Mouse (Mus musculus): ENCODE measurements around the gene Ppp1r12a. TPM values are rescaled to one million over a fixed set of nuclear protein-coding genes. Genes with fewer than 3 reads are reported as not detected.

Ppp1r12a gene
- total RNA-seq, 2 experiments from 2014 or later, result 20.3 to 20.9 TPM

GRCm38 (mm10) chr10:108156128-108156527 lies 5.9 kb upstream of the Ppp1r12a start:
- no peak for DNase-seq
- intact Hi-C loops (cut with DNase I), result no loop called here

DNA sequence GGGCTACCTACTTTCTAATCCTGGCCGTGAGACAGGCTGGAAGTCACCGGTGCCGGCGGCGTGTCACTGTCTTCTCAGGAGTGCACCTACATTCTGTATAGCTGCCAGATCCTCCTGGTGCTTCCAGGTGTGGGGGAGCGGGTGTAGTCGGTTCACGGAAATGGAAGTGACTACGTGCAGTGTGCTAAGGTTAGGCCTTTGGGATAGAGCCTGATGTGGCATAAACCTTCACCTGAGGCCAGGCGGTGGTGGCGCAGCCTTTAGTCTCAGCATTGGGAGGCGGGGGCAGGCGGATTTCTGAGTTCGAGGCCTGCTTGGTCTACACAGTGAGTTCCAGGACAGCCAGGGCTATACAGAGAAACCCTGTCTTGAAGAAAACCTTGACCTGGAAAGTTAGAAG lies 3.0 kb upstream of the Ppp1r12a start:
- intact Hi-C loops (cut with DNase I), result no loop called here
- DNase-seq, result no peak

GRCm38 (mm10) chr10:108162297-108163020 lies 466 bp downstream of the Ppp1r12a start:
- intact Hi-C loops (cut with DNase I), result no loop called here
- DNase-seq, result peak; percentile 19 to 57

DNA sequence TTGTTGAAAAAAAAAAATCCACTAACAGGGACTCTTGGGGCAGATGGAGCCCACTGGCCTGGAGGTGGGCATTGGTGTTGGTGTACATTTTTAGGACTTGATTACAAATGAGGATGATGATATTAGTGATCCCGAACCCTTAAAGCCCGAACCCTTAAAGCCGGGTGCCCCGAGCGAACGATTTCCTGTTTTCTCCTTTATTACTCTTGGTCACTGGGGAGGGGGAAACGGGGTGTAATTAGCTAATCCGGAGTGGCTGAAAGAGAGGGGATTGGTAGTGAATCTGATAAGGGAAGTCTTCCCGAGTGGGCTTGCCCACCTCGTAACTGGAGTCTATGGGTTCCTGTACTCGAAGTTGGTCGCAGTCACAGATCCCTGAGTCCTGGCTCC lies 1.0 kb downstream of the Ppp1r12a start:
- intact Hi-C loops (cut with DNase I), result no loop called here
- no peak for DNase-seq

DNA sequence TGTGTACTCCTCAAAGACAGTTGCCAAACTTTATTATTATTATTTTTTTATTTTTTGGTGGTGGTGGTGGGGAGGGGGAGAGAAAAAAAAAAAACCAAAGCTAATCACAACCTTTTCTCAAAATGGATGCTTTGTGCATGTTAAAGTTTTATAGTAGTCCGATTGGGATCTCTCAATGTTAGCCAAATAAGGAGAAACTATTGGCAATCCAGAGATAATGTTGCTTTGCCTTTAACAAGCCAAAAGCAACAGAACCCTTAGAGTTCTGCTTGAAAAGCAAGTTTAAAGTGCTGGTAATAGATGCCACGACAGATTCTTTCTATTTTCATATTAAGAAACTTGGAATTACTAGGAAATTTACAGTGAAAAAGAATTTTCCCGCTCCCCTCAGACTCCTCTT lies 1.5 kb downstream of the Ppp1r12a start:
- no peak for DNase-seq
- intact Hi-C loops (cut with DNase I), result no loop called here

GRCm38 (mm10) chr10:108167823-108168222 lies 5.8 kb downstream of the Ppp1r12a start:
- DNase-seq, result peak; percentile 22 to 35

DNA sequence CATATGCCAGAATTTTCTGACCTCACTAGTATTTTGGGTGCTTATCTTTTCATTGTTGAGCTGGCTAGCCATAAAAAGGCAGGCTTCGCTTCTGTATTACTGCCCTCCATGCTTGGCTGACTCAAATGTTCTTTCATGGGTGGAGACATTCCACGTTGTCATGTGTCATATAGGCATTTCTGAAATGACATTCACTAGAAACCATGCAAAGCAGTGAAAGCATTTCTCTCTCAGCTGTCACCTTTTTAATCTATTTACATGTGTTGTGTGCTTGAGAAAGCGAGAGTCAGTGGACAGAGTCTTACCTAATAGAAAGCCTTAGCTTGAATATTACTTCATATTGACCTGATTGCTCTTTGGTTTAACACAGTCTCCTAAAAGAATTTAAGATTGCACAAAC lies 8.8 kb downstream of the Ppp1r12a start:
- no peak for DNase-seq
- intact Hi-C loops (cut with DNase I), result no loop called here

More at GRCm38 (mm10) chr10:108167823-108168222, 5.8 kb downstream of the Ppp1r12a start:
- intact Hi-C loops (cut with DNase I), result no loop called here

GRCm38 (mm10) chr10:108171637-108172036 lies 9.6 kb downstream of the Ppp1r12a start:
- intact Hi-C loops (cut with DNase I), result no loop called here
- DNase-seq, result no peak

GRCm38 (mm10) chr10:108172817-108173563 lies 11.0 kb downstream of the Ppp1r12a start:
- no peak for DNase-seq
- intact Hi-C loops (cut with DNase I), result no loop called here

GRCm38 (mm10) chr10:108174107-108174506 lies 12.1 kb downstream of the Ppp1r12a start:
- DNase-seq, result no peak
- intact Hi-C loops (cut with DNase I), result no loop called here

- intact Hi-C loops (cut with DNase I), result no loop called here
- DNase-seq, result no peak
Measured at GRCm38 (mm10) chr10:108175885-108176284, 13.9 kb downstream of the Ppp1r12a start.

DNA sequence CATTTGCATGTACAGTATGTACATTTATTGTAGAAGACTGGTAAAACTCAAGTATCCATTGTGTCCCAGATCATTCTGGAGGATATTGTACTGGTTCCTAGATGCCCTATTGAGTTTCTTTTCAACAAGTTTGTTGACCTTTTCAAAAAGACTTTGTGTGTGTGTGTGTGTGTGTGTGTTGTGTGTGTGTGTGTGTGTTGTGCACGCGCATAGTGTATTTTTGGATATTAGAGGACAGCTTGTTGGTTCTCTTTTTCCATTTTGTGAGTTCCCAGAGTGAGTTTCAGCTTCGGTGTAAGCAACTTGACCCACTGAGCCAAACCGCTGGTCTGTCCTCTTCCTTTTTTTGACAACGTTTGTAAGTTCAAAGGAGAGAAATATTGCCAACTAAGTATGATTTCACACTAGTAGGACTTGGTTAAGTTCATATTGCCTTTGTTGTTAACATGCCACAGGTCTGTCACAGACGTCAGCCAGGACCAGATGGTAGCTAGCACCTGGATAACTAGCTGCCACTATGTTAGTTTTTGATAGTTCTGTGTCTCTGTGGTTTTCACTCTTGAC lies 16.4 kb downstream of the Ppp1r12a start:
- DNase-seq, result no peak
- intact Hi-C loops (cut with DNase I), result no loop called here

- intact Hi-C loops (cut with DNase I), result no loop called here
- DNase-seq, result no peak
Measured at GRCm38 (mm10) chr10:108179404-108179803, 17.4 kb downstream of the Ppp1r12a start.

DNA sequence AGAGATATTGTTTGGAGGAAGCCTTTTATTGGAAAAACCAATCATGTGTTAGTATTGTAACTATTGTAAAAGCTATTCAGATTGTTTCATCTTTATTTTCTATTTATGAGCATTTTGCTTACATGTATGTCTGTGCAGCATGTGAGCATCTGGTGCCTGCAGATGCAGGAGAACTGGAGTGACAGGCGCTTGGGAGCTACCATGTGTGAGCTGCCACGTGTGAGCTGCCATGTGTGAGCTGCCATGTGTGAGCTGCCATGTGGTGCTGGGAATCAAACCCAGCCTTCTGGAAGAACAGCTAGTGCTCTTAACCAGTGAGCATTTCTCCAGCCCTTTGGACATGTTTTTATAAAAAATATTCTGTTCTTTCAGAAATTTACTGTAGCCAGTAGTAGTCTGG lies 18.3 kb downstream of the Ppp1r12a start:
- no peak for DNase-seq

GRCm38 (mm10) chr10:108181893-108182292 lies 19.9 kb downstream of the Ppp1r12a start:
- DNase-seq, result no peak
- intact Hi-C loops (cut with DNase I), result no loop called here

More for the DNA sequence above, 18.3 kb downstream of the Ppp1r12a start:
- intact Hi-C loops (cut with DNase I), result no loop called here

DNA sequence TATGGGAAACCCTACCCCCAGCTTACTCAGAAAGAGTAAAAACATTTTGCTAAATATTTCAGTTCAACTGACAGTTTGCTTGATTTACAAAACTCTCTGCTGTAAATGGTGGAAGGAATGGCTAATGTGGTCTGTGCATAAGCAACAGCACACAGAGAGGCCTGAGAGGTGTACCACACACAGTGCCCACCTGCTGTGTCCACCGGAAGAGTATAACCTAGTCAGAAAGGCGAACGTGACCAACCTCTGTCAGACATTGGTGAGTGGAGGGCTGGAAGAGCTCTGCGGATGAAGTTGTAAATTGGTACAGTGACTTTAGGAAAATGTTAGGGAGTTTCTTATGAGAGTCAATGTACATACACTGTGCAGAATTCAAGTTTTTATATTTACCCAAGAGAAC lies 20.4 kb downstream of the Ppp1r12a start:
- no peak for DNase-seq
- intact Hi-C loops (cut with DNase I), result no loop called here

DNA sequence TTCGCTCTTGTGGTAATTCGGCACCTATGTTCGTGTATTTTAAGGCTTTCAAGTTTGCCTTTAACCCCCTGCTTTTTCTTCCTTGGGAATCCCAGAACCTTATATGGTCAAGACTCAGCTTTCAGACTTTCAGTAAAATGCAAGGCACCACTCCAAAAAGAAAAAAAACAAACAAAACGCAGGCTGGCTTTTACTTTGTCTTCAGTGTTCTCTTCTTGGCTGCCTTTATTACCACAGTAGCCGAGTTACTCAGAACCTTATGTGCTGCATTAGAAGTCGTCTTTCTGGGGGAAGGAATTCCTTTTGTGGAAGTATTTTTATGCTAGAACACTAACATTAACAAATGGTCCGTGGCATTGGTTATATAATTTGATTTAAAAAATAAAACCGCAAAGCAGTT lies 22.8 kb downstream of the Ppp1r12a start:
- DNase-seq, result no peak
- intact Hi-C loops (cut with DNase I), result no loop called here

DNA sequence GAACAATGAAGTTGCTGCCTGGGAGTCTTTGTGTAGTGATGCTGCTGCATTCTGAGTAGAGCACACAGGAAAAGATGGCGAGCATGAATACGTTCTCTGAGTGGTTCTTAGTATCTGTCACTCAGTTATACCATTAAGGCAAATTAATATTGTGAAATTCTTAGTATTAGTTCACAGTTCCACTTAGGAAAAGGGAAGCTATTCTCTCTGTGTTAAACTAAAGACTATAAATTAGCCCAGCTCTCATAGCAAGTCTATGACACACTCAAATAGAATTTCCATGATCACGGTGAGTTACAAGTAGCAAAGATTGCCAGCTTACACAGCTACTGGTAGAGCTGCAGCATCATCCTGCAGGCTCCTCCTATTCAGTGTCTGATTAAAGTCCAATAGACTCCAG lies 23.3 kb downstream of the Ppp1r12a start:
- no peak for DNase-seq

DNA sequence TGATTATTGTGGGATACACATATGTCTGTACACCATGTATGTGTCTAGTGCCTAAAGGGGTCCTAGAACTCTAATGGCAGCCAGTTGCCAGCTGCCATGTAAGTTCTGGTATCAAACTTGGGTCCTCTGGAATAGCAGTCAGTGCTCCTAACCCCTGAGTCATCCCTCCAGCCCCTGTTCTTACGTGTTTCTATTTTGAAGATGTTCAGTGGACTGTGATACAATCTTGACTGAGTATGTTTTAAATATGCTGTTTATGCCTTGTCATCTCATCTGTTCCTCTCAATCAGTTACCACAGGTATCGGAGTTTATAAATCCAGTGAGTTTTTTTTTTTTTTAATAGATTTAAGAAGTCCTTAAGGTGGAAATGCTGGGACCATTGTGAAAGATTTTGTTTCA lies 27.3 kb downstream of the Ppp1r12a start:
- intact Hi-C loops (cut with DNase I), result no loop called here

More for the DNA sequence above, 23.3 kb downstream of the Ppp1r12a start:
- intact Hi-C loops (cut with DNase I), result no loop called here

DNA sequence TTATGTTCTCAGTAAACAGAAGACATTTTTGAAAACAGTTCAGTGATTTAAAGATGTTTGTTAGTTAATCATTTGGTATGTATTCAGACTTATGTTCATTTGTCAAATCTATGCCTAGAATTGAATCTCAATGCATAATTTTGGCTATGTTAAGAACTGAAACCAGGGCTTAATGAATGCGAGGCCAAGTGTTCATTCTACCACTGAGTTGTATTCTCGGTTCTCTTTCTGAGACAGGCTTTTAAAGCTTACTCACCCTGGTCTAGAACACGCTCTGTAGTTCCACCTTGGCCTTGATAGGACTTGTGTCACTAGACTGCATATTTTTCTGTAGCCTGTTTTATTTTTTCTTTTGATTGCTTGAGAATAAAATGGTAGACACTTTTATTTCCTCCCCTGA lies 28.0 kb downstream of the Ppp1r12a start:
- DNase-seq, result no peak
- intact Hi-C loops (cut with DNase I), result no loop called here

More for the DNA sequence above, 27.3 kb downstream of the Ppp1r12a start:
- no peak for DNase-seq

DNA sequence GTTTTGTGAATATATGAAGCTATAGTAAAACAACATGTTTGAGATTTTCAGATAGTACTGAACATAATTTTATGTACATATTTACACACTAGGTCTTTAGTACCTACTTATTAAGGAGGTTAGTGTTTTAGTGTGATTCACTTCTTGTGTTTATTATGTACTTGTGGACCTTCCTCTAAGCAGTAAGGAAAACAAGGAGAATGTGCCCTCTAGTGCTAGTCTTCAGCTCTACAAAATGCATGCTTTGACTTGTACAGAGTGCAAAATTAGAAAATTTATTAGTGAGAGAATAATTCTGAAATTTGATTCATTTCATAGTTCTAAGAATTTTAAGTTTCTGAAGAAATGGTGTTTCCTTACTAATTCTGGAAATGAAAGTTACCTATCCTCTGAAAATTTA lies 28.6 kb downstream of the Ppp1r12a start:
- no peak for DNase-seq
- intact Hi-C loops (cut with DNase I), result no loop called here

DNA sequence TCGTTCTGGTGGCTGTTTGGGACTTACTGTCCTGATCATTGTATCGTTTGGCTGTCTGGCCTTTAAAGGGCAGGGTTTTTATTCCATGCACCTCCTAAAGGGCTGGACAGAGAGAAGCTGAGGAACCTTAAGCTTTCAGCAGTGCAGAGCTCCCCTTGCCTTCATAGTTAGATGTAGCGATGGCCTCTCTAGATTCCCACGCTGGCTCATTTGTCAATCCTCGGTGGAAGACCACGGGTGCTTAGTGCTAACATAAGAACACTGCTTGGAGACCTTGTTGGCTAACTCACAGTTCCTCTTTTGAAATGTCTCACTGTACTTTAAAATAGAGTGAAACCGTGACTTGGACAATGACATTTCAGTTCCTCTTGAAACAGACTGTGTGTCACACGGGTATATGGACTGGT lies 29.4 kb downstream of the Ppp1r12a start:
- DNase-seq, result no peak
- intact Hi-C loops (cut with DNase I), result no loop called here
